Mouse (Mus musculus) forebrain, postnatal 0 days (tissue): Measurements from ENCODE around the gene Pbx1. TPM values are rescaled to one million over a fixed set of nuclear protein-coding genes. Genes with fewer than 3 reads are reported as not detected.

Experiments used
- ATAC-seq: fragments of 200-750 bp; cut with Nextera tagmentation; 2 replicates; pipeline ENCODE4 v1.8.0; 2017; ENCODE audit warnings: mild to moderate bottlenecking, moderate library complexity
- DNase-seq: peaks from one replicate; pipeline ENCODE4 v3.0.0-alpha.2; 2015
- H3K27ac ChIP-seq: fragments of 300-500 bp; sonication (generic); 2 replicates; pipeline ENCODE4 v1.5.1; 2014; ENCODE audit warnings: low read depth, mild to moderate bottlenecking, antibody characterized with exemption, low read length, moderate library complexity, mixed read lengths
- H3K27me3 ChIP-seq: fragments of 300-500 bp; sonication (generic); 2 replicates; pipeline ENCODE4 v1.6.1; 2014; ENCODE audit warnings: mild to moderate bottlenecking, low read length, mixed read lengths; ENCODE audit not compliant: insufficient read depth
- H3K36me3 ChIP-seq: fragments of 300-500 bp; sonication (generic); 2 replicates; pipeline ENCODE4 v1.6.1; 2014; ENCODE audit warnings: mild to moderate bottlenecking, moderate library complexity; ENCODE audit not compliant: insufficient read depth
- H3K4me1 ChIP-seq: fragments of 300-500 bp; sonication (generic); 2 replicates; pipeline ENCODE4 v1.6.1; 2014; ENCODE audit warnings: antibody characterized with exemption; ENCODE audit not compliant: insufficient read depth
- H3K4me2 ChIP-seq: fragments of 300-500 bp; sonication (generic); 2 replicates; pipeline ENCODE4 v1.6.1; 2014; ENCODE audit warnings: low read depth, mild to moderate bottlenecking, moderate library complexity
- H3K4me3 ChIP-seq: fragments of 300-500 bp; sonication (generic); 2 replicates; pipeline ENCODE4 v1.5.1; 2014; ENCODE audit warnings: low read depth, low read length, mixed read lengths
- H3K9ac ChIP-seq: fragments of 300-500 bp; sonication (generic); 2 replicates; pipeline ENCODE4 v1.6.1; 2014; ENCODE audit warnings: mild to moderate bottlenecking
- H3K9me3 ChIP-seq: fragments of 300-500 bp; sonication (generic); 2 replicates; pipeline ENCODE4 v1.6.1; 2016; ENCODE audit warnings: low read length
- CTCF ChIP-seq: sonication (generic); IDR thresholded peaks from 2 replicates; pipeline ENCODE4 v1.5.1; 2016; ENCODE audit warnings: antibody characterized with exemption, control low read depth, low read depth
- WGBS: fragments of 180-500 bp; shearing (Covaris S2); extraction: QIAGEN DNeasy Blood & Tissue Kit; methylation state at CpG from one replicate; pipeline ENCODE4 v1.1.7; 2014; 5-methylcytosine and 5-hydroxymethylcytosine counted together
- polyA plus RNA-seq: library from polyadenylated mRNA; unstranded; fragments of >200 nt; fragmentation: Nextera tagmentation; extraction: Ambion mirVana; gene quantifications from 2 replicates; pipeline ENCODE4 v1.2.1, GENCODE M21; 2015
- total RNA-seq: library from RNA; depleted of rRNA; stranded (reverse); fragments of >200 nt; gene quantifications from 2 replicates; pipeline ENCODE4 v1.2.3, GENCODE M21; 2014

Gene Pbx1
- total and polyA plus RNA-seq, 2 experiments from 2014 or later = 60.5 to 95.9 TPM

- Histone ChIP-seq H3K4me3 (no peak overlapping the region), H3K4me2 (no peak overlapping the region), H3K9me3 (no peaks in the 10 kb centered on the region), H3K27me3 (no peaks in the 10 kb centered on the region), H3K36me3 (no peaks in the 10 kb centered on the region), H3K9ac (no peak overlapping the region), H3K4me1 (no peaks in the 10 kb centered on the region), H3K27ac (no peak overlapping the region)
- WGBS = 48% methylated on average over 7 of the region's 7 CpGs
- no peak for TF ChIP-seq CTCF
- ATAC-seq (no peak), DNase-seq (no peak)
These were observed 173.2 kb downstream of the Pbx1 start for GRCm38 (mm10) chr1:168258856-168259255.

GRCm38 (mm10) chr1:168255347-168255908, 176.6 kb downstream of the Pbx1 start:
- Histone ChIP-seq H3K4me1 (no peaks in the 10 kb centered on the region), H3K4me2 (no peak overlapping the region), H3K9ac (no peak overlapping the region), H3K27ac (no peak overlapping the region), H3K4me3 (no peak overlapping the region), H3K9me3 (no peaks in the 10 kb centered on the region), H3K36me3 (no peaks in the 10 kb centered on the region), H3K27me3 (no peaks in the 10 kb centered on the region)
- no peak for ATAC-seq
- TF ChIP-seq CTCF = no peak
- no peak for DNase-seq
- WGBS = 93% methylated on average over 9 of the region's 9 CpGs

- no peak for TF ChIP-seq CTCF
- DNase-seq (peak; percentile 77), ATAC-seq (peak; percentile 76)
- Histone ChIP-seq H3K9ac (peak overlapping the region; percentile 18; the same call in 1 of the 2 replicates), H3K36me3 (no peaks in the 10 kb centered on the region), H3K4me1 (peaks cover 48% of the 10 kb centered on the region), H3K9me3 (no peaks in the 10 kb centered on the region), H3K4me2 (peak overlapping the region; percentile 26), H3K27me3 (no peaks in the 10 kb centered on the region), H3K4me3 (no peak overlapping the region), H3K27ac (peak overlapping the region; percentile 67)
- 16% methylated on average over 10 of the region's 10 CpGs for WGBS
These were observed 184.9 kb downstream of the Pbx1 start for GRCm38 (mm10) chr1:168246968-168247724.

DNA sequence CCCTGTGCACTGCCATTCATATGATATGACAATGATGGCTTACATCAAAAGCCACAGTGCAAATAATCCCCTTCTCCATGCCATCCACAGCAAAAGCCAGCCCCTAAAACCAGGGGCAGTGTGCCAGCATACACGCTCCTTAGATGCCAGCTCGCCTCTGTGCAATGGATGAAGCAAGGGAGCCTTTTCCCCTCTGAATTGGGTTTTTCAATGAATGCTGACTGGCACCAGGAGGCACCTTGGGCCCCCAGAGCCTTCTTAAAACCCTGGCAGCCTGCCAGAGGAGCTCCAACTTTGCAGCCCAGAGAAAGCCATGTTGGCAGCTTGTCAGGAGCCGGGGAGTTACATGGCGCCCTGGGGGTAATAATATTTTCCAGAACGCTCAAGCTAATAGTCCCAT, 186.5 kb downstream of the Pbx1 start:
- H3K4me3 ChIP-seq = no peak overlapping the region
- DNase-seq (peak; percentile 75), ATAC-seq (no peak)
- H3K9ac ChIP-seq = peak overlapping the region; percentile 32; the same call in 1 of the 2 replicates
- H3K9me3 ChIP-seq = no peaks in the 10 kb centered on the region
- WGBS = 26% methylated on average over 5 of the region's 5 CpGs
- H3K4me1 ChIP-seq = peaks cover 64% of the 10 kb centered on the region
- H3K27ac ChIP-seq = peak overlapping the region; percentile 67
- H3K4me2 ChIP-seq = peak overlapping the region; percentile 11
- no peaks in the 10 kb centered on the region for H3K27me3 ChIP-seq
- H3K36me3 ChIP-seq = no peaks in the 10 kb centered on the region
- TF ChIP-seq CTCF = no peak

DNA sequence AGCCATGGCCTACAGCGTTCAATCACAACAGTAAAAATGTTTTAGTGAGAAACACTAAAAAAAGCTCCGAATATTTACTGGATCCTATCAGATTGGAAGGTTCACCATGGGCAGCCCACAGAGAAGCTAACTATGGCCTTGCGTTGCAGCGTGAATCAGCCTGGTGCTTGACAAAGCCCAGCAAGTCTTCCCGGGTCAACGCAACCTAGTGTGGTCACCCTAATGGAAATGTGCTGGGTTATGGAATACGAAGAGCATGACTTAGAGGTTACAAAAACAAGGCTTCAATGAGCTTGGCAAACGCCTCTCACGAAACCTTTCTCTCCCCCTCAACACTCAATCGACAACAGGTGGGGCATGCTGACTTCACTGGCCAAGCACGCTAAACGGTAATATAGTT, 188.3 kb downstream of the Pbx1 start:
- Histone ChIP-seq H3K36me3 (no peaks in the 10 kb centered on the region), H3K4me2 (no peak overlapping the region), H3K27ac (no peak overlapping the region), H3K9me3 (no peaks in the 10 kb centered on the region), H3K4me1 (peaks cover 68% of the 10 kb centered on the region), H3K9ac (no peak overlapping the region), H3K4me3 (no peak overlapping the region), H3K27me3 (no peaks in the 10 kb centered on the region)
- WGBS = 79% methylated on average over 12 of the region's 12 CpGs
- TF ChIP-seq CTCF = no peak
- ATAC-seq = no peak
- no peak for DNase-seq

DNA sequence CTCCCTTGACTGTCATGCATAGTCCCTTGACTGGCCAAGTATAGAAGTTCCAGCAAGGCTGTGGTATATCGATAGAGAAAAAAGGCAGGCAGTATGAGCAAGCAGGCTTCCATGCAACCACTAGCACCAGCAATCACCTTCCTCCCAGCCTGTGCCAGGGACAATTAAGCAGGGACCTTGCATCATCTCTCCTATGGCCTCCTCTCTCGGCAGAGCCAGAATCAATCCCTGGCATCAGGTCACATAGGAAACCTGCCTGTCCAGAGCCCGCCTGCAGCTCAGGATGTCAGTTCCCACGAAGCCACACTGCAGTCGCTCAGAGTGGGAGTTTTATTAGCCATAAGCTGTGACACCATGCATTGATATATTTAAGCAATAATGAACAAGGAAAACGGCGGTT, 189.0 kb downstream of the Pbx1 start:
- Histone ChIP-seq H3K4me2 (no peak overlapping the region), H3K27ac (peak overlapping the region; percentile 62), H3K4me1 (peaks cover 66% of the 10 kb centered on the region), H3K9me3 (no peaks in the 10 kb centered on the region), H3K27me3 (no peaks in the 10 kb centered on the region), H3K9ac (no peak overlapping the region), H3K4me3 (no peak overlapping the region), H3K36me3 (no peaks in the 10 kb centered on the region)
- no peak for TF ChIP-seq CTCF
- 57% methylated on average over 7 of the region's 7 CpGs for WGBS
- DNase-seq = no peak
- no peak for ATAC-seq

DNA sequence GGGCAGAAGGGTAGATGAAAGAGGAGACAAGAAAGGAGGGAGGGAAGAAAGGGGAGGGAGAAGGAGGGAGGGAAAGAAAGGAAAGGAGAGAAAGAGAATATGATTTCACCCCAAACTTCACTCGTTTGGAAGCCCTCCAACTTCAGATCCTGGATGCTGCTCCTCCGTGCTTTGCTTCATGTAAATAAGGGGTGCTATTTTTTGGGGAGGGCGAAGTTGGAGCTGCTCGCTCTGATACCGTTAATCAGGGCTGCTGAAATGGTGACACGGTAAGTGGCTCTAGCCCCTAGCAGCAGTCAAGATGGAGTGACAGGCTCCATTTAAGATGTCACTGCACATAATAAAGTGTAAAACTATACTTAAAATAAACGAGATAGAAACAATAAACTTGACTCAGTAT, 190.8 kb downstream of the Pbx1 start:
- peak; percentile 58 for DNase-seq
- no peak for TF ChIP-seq CTCF
- WGBS = 7% methylated on average over 7 of the region's 7 CpGs
- peak overlapping the region; percentile 81 for H3K27ac ChIP-seq
- no peaks in the 10 kb centered on the region for H3K36me3 ChIP-seq
- H3K27me3 ChIP-seq = no peaks in the 10 kb centered on the region
- peak; percentile 50; the same call in 1 of the 2 replicates for ATAC-seq
- no peaks in the 10 kb centered on the region for H3K9me3 ChIP-seq
- H3K4me3 ChIP-seq = no peak overlapping the region
- H3K9ac ChIP-seq = peak overlapping the region; percentile 33
- H3K4me1 ChIP-seq = peaks cover 51% of the 10 kb centered on the region
- peak overlapping the region; percentile 37 for H3K4me2 ChIP-seq
